Mouse (Mus musculus): Measurements from ENCODE around the gene Abcc8.
"Not testable (repeated sequence)": the region's sequence is repeated elsewhere in the genome, so short reads cannot be mapped to it uniquely, and the experiment has no call there.

The Abcc8 gene

DNA sequence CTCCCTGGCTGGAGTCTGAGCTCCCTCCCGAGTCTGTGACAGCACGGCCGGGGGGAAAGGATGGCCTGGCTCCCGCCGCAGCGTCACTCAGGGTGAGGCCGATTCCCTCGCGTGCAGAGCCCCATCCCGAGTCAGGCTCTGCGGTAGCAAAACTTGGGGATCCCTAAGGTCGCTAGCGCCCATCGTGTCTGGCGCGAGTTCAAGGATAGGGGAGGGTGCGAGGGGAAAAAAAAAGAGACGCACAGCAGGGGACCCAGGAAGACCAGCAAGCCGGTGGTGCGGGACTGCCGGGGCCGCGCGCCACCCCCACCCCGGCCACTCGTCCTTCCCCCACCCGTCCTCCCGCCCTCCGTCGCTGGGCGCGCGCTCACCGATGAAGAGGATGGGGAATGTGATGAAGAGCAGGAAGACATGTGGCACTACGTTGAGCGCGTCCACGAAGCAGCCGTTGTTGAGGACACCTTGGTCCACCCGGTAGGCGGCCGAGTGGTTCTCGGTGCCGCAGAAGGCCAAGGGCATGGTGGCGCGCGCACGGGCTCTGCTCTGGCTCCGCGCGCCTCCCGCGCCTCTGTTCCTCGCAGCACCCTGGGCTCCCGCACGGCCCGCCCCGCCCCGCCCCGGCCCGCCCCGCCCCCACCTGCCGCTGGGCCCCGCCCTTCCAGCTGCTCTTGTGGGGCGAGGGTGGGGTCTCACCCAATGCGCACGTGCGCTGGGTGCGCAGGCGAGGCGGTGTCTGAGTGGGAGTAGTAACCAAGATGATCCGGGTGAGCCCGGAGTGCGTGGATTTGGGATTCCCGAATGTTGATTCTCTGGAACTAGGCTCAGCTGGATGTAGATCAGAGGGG lies at the start of gene Abcc8:
TSS of gene Abcc8 (minus strand) at position 603 of the 845 bp plus-strand sequence.
- in situ Hi-C loops (cut with MboI, MseI): loop anchor here in 1 of 2 experiments (5.0 kb wide), 1 partner anchor 82 kb away; no protein-coding TSS in a partner anchor

DNA sequence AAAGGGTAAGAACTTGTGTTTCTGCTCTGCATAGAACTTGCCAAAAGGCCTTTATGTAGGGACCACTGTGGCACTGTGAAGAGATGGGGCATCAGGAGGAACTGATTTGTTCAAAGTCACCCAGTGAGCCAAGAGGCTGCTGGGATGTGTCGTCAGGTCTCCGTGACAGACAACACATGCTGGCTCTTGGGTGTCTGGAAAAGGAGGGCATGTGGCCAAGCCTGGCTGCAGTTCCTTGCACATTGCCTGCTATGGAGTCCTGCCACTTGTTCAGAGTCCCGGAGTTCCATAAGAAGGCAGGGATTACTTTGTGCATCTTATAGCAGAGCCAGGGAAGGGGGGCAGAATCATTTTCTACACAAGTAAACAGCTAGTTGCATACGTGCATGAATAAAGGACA lies 47.1 kb upstream of the Abcc8 start:
- in situ Hi-C loops (cut with MboI, MseI): loop anchor here (5.0 to 10.0 kb wide), 2 partner anchors 122 to 130 kb away; partner anchors contain the start of gene Kcnj11 (in 1 of the 2)

DNA sequence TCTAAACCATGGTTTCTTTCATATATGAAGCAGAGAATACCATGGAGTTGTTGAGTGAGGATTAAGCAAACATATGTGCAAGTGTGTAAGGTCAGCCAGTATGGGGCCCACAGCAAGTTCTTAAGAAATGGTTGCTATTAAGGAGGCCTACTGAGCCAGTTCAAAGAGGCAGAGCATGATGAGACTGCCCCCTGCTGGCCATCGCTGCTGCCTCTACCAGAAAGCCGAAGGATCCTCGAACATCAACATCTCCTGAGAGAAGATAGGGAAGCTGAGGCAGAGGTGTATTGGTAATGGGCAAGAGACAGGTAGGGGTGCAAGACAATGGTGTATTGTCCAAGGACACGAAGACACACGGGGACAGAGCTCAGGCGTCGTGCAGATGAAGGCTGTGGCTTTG lies 46.4 kb upstream of the Abcc8 start:
- in situ Hi-C loops (cut with MboI, MseI): loop anchor here (5.0 to 10.0 kb wide), 2 partner anchors 121 to 129 kb away; partner anchors contain the start of gene Kcnj11 (in 1 of the 2)

DNA sequence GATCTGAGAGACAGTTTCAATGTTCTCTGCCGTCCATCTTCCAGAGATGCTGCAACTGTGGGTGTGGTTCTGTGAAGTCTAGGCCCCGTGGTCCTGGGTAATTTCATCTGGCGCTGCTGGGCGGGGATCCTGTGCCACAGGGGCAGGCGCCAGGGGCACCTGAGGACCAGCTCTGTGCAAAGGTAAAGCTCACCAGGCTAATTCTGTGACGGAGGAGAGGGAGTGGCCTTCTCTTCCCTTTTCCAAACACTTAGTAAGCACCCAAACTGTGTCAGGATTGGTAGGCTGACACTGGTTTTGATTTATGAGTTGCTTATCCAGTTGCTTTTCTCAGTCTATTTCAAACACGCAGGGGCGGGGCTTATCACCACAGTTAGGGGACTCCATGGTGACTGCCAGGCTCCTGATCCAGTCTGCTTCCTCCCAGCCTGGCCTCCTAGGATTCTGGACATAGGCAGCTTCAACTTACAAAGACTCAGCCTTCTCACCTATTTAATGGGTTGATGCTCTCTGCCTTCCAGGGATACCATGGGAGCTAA lies 40.8 kb upstream of the Abcc8 start:
- in situ Hi-C loops (cut with MboI, MseI): loop anchor here in 1 of 2 experiments (10.0 kb wide), 1 partner anchor 116 kb away; the partner anchor contains the start of gene Kcnj11

DNA sequence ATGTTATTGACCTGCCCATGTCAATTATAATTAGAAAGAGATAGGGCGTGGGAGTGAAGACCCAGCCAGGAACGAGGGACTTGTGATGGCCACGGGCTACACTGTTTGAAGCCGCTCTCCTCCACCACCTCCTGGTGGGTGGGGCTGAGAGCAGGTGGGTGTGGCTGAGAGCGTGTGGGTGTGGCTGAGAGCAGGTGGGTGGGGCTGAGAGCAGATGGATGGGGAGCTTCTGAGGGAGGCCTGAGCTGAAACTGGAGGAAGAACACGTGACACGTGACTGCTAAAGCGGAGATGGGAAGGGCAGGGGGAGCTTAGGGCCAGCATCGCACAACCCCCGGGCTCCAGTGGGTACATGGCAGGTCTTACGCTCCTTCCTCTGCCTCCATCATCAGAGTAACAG lies 38.6 kb upstream of the Abcc8 start:
- in situ Hi-C loops (cut with MboI, MseI): no loop called here

DNA sequence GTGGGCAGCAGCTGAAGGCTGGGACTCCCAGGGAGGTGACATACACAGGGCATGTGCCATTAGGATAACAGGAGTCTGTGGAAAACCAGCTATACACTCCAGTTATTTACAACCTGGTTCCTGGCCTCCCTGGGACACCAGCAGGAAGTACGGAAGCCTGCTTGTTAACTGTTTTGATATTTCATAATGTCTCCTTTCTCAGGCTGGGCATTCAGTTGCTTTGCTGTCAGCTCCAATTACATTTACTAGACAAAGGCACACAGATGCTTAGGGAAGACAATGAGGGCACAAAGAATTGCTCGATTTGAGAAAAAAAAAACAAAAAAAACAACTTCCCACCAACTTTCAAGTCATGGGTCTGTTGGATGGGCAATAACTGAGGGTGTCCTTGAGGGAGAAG lies 36.6 kb upstream of the Abcc8 start:
- in situ Hi-C loops (cut with MboI, MseI): no loop called here

DNA sequence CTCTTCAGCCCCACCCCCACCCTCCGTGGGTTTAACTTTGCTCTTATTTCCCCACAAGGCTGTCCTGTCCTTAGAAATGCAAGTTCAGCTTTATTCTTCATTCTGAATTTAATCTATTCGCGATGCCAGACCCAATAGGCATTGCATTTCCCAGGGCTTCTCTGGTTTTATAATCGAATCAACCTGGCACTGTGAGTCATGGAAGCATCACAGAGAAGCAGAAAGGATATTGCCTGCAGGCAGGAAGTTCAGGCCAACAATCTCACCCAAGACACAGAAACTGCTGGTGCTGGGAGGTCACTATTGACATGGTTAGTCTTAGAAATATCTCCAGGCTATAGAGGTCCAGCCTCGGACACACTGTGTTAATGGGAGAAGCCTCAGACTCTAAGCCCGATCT lies 30.4 kb upstream of the Abcc8 start:
- in situ Hi-C loops (cut with MboI, MseI): no loop called here

DNA sequence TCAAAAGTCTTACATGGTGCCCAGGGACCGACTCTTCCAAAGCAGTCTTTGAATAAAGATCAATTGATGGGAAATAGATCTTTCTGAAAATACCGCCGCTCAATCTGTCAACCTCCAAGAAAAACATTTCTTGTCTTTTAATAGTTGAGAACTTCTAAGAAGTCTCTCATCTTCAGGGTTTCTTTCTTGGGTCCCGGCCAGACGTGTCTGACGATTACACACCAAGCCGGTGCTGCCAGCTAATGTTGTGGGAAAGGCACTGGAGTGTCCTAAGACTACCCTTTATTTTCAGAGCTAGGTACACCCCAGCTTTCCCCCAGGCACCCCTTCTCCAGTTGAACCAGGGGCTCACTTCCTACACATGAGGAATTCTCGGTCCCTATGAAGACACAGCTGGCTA lies 28.3 kb upstream of the Abcc8 start:
- in situ Hi-C loops (cut with MboI, MseI): no loop called here

DNA sequence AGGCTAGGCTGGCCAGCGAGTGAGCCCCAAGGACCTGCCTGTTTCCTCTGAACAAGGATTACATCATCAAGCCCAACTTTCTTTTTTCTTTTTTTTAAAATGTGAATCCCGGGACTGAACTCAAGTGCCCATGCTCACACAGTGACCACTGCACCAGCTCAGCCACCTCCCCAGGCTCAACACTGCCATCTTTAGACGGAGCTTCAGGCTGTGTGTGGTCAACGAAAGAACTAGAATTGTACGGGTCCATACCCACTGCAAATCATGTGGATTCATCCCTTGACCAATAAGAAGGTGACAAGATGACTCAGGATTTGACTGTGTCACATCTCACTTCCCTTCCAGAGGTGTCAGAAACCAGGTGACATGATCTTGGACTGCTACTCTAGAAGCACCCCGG lies 24.9 kb upstream of the Abcc8 start:
- in situ Hi-C loops (cut with MboI, MseI): loop anchor here in 1 of 2 experiments (5.0 kb wide), 1 partner anchor 107 kb away; no protein-coding TSS in a partner anchor

DNA sequence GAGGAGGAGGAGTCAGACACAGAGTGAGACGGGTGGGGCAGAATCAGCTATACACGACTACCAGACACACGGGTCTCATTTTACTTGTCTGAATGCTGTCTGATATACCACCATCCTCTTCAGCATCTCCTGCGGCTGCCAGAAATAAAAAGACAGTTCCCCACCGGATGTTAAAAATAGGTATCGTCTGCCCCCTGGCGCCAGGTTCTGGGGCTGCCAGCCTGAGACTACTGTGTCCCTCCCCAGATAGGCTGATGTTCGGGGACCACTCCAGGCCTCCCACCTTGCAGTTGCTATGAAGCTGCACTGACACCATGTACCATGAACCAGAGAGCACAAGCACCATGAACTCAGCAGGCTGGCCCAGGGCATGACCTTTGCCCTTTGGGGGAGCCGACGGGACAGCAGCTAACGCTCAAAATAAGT lies 24.2 kb upstream of the Abcc8 start:
- in situ Hi-C loops (cut with MboI, MseI): loop anchor here in 1 of 2 experiments (5.0 kb wide), 1 partner anchor 107 kb away; no protein-coding TSS in a partner anchor

DNA sequence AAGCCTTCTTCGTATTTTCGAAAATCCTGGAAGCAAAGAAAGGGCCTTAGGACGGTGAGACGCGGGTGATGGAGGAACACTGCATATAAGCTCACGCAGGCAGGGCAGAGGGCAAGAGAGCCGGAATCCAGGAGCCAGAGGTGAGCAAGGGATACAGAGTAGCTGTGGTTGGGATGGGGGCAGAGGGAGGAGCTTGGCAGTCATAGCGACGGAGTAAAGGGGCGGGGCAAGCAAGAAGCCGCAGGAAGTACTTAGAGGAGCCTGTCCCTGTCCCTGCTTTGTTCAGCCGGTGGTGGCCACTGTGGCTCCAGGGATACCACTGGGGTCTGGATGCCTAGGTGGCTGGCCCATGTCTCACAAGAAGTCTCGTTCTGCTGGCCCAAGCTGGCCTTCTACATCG lies 21.8 kb upstream of the Abcc8 start:
- in situ Hi-C loops (cut with MboI, MseI): loop anchor here in 1 of 2 experiments (5.0 kb wide), 1 partner anchor 104 kb away; no protein-coding TSS in a partner anchor

DNA sequence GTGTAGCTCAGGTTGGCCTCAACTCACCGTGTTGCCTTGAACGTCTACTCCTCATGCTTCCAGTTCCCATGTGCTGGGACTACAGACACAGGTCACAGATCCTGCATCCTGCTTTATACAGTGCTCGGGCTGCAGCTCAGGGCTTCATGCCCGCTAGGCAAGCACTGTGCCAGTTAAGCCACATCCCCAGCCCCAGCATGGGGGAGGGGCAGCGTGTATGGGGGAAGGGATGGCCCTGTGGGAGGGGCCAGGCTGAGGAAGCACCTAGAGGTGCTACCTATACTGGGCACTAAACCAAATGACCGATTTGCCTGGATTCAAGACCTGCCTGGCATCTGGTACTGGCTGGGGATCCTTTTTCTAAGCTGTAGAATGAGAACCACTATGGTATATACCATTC lies 20.2 kb upstream of the Abcc8 start:
- in situ Hi-C loops (cut with MboI, MseI): loop anchor here in 1 of 2 experiments (5.0 kb wide), 1 partner anchor 103 kb away; no protein-coding TSS in a partner anchor

DNA sequence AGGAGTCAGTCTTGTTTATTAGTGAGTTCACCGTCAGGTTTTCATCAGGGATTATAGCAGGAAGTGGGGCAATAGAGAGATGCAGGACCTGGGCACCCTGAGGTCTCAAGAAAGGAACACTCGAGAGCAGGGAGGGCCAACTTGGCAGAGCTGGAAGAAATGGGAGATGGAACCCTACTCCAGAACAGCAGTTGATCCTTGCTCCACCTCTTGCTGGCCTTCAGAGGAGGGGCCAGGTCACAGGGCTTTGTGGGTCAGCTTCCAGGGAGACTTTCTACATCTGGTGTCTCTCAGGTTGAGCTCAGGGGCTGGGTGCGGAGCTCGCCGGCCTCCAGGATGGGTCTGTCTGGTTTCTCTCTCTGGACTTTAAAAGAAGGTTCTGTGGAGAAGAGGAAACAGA lies 15.5 kb upstream of the Abcc8 start:
- in situ Hi-C loops (cut with MboI, MseI): loop anchor here in 1 of 2 experiments (10.0 kb wide), 1 partner anchor 91 kb away; the partner anchor contains the start of gene Kcnj11

DNA sequence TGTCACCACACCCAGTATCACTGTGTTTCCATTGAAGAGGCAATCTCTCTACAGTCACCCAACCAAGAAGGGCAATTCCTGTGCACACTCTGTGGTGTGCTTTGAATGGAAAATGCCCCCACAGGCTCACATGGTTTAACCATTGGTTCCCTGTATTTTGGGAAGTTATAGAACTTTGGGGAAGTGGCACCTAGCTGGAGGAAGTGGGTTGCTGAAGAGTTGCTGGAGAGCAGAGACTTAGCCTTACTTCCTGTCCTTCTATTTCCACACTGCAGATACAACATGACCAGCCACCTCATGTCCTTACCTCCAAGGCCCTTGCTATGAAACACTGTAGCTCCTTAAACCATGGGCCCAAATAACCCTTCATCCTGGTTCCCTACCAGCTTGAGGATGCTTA lies 4.4 kb upstream of the Abcc8 start:
- in situ Hi-C loops (cut with MboI, MseI): no loop called here

DNA sequence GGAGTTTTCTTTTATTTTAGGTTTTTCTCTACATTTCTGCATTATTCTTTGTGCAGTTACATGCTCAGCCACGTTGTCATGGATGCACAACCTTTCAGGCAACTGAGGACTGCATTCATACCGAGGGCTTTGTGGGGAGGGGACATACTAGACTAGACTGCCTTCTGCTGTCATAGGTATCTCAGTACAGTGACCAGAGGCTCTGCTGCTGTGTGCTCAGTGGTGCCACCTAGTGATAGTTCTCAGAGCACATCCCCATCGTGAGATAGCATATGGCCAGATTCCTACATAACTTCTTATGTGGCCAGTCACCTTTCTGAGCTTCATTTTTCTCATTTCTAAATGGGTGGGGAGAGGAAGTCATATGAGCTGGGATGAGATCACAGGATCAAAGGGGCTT lies 1.8 kb upstream of the Abcc8 start:
- in situ Hi-C loops (cut with MboI, MseI): no loop called here

DNA sequence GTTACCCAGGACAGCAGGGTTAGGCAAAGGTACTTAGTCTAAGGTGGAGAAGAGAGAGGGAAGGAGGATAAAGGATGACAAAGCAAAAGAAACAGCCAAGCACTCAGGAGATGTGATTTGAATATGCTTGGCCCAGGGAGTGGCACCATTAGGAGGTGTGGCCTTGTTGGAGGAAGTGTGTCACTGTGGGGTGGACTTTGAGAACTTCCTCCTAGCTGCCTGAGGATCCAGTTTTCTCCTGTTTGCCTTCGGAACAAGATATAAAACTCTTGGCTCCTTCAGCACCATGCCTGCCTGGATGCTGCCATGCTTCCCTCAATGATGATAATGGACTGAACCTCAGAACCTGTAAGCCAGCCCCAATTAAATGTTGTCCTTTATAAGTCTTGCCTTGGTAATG lies 10.9 kb downstream of the Abcc8 start:
- in situ Hi-C loops (cut with MboI, MseI): not testable (repeated sequence)

DNA sequence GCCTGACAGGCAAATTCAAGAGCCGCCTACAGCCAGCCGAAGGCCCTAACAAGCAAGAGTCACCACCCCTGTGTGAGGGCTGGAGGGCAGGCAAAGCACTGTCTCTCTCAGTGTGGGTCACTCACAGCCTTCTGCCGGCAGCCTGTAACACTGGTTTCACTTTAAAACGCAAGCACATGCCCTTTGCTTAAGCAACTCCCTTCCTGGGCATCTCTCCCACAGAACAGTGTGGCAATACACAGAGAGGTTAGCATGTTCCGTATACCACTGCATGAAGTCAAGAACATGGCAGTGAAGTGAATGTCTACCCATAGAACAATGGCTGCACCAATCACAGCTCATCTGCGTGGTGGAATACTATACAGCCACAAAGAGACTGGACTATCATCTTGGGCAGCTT lies 11.4 kb downstream of the Abcc8 start:
- in situ Hi-C loops (cut with MboI, MseI): no loop called here

DNA sequence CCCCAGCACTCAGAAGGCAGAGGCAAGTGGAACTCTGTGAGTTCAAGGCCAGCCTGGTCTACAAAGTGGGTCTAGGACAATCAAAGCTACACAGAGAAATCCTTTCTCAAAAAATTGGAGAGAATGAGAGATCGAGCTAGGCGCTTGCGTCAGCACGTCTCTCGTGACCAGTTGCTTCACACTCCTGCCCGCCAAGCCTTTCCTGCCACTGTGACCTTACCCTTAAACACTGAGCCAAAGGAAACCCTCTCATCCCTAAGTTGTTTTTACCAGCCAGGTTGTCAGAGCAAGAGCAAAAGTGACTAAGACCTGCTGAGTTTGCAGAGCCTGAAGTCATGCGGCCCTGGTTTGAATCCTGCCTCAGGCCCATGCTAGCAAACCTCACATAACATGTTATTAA lies 11.9 kb downstream of the Abcc8 start:
- in situ Hi-C loops (cut with MboI, MseI): no loop called here

DNA sequence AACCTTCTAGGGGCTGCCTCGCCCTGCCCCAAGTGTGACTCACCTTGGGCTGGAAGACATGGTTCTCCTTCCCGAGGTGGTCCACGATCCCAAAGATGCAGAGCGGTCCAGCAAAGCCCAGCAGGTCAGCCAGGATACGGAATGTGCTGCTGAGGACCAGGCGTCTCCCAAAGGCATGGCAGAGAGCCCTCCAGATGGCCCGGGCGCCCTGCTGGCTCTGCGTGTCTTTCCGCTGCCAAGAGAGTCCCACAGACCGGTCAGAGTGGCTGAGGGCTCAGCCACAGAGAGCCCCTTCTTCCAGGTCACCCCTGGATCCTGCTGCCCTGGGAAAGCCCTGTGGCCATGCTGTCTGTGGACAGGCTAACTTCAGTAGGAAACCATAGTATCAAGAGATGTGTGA lies 14.0 kb downstream of the Abcc8 start:
- in situ Hi-C loops (cut with MboI, MseI): no loop called here

DNA sequence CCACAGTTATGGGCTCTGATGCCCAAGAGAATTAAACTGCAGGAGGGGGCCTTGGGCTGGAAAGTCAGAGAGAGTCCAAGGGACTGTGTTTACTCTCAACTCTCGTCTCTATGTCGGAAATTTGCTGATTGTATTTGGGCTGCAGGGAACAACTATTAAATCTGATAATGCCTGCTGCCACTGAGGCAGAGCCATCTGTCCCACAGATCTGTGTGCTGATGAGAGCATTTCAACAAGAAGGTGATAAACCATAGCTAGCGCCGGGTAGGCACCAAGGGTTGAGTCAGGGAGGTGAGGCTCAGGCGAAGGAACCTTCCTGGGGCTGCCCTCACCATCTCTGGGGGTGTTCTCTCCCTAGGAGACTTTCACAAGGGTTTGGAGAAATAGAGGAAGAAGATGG lies 17.1 kb downstream of the Abcc8 start:
- in situ Hi-C loops (cut with MboI, MseI): no loop called here

DNA sequence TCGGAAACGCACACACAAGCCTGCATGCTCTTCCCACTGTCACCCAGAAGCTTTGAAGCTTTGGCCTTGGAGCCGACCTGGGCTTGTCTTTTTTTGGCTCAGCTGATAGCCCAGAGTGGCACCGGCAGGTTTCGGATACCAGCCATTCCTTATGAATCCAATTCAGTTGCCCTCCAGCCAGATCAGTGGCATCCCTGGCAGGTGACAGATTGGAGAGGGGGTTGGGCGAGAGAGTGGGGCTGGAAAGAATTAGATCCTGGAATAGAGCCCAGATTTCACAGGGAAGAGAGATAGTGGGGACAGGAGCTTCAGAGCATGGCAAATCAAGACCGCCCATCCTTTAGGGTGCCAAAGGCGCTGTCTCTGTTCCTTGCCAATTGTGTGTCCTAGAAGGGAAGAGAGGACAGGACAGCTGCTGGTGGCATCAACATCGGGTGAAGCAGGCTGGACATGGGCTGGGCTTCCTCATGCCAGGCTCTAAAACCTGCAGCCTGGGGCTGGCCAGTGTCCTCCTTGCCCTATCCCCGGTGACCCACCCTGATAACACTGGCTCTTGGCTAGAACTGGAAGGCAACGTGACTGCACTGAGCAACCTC lies 17.6 kb downstream of the Abcc8 start:
- in situ Hi-C loops (cut with MboI, MseI): no loop called here

DNA sequence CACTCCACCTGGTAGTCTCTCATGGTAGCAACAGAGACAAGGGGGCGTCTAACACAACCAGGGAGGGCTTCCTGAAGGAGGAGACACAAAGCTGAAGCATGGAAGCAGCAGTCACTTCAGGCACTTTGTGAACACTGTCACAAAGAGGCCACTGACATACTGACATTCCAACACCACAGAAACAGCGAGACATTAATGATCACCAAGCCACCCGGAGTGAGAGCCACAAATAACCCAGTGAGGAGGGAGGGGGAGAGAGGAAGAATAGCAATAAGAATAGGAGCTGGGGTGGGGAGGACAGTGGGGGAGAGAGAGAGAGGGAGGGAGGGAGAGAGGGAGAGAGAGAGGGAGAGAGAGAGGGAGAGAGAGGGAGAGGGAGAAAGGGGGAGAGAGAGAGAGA lies 18.2 kb downstream of the Abcc8 start:
- in situ Hi-C loops (cut with MboI, MseI): no loop called here

Measured in T-helper 17 cell (primary cell).